Mouse (Mus musculus): Measurements from ENCODE around the gene Il17ra. TPM values are rescaled to one million over a fixed set of nuclear protein-coding genes. Genes with fewer than 3 reads are reported as not detected.

Il17ra gene
- total RNA-seq, 4 experiments from 2014 or later, result 0.75 to 2.6 (median 1.3) TPM

- no peak for DNase-seq (ENCODE audit: low spot score in 2 of 2)
Measured at GRCm38 (mm10) chr6:120470666-120471065, 7.6 kb downstream of the Il17ra start.

- DNase-seq (ENCODE audit: low spot score in 2 of 2), result no peak
Measured at GRCm38 (mm10) chr6:120471991-120472441, 9.0 kb downstream of the Il17ra start.

- DNase-seq (ENCODE audit: low spot score in 2 of 2), result no peak
Measured at GRCm38 (mm10) chr6:120472455-120473140, 9.6 kb downstream of the Il17ra start.

GRCm38 (mm10) chr6:120473427-120473826 lies 10.4 kb downstream of the Il17ra start:
- peak in 1 of 2 experiments; percentile 8 for DNase-seq (ENCODE audit: low spot score in 2 of 2)

GRCm38 (mm10) chr6:120475288-120475687 lies 12.2 kb downstream of the Il17ra start:
- no peak for DNase-seq (ENCODE audit: low spot score in 2 of 2)

- DNase-seq (ENCODE audit: low spot score in 2 of 2), result no peak
Measured at GRCm38 (mm10) chr6:120479302-120479701, 16.3 kb downstream of the Il17ra start.

- DNase-seq (ENCODE audit: low spot score in 2 of 2), result no peak
Measured at GRCm38 (mm10) chr6:120480361-120480760, 17.3 kb downstream of the Il17ra start.

- no peak for DNase-seq (ENCODE audit: low spot score in 2 of 2)
Measured at GRCm38 (mm10) chr6:120481538-120481937, 18.5 kb downstream of the Il17ra start.

GRCm38 (mm10) chr6:120482021-120482420 lies 19.0 kb downstream of the Il17ra start:
- DNase-seq (ENCODE audit: low spot score in 2 of 2), result no peak

- DNase-seq (ENCODE audit: low spot score in 2 of 2), result no peak
Measured at GRCm38 (mm10) chr6:120482756-120483155, 19.7 kb downstream of the Il17ra start.

GRCm38 (mm10) chr6:120483211-120483626 lies 20.2 kb downstream of the Il17ra start:
- peak in 1 of 2 experiments; percentile 12 for DNase-seq (ENCODE audit: low spot score in 2 of 2)

- DNase-seq (ENCODE audit: low spot score in 2 of 2), result no peak
Measured at GRCm38 (mm10) chr6:120485038-120485437, 22.0 kb downstream of the Il17ra start.

GRCm38 (mm10) chr6:120486051-120486510 lies 23.0 kb downstream of the Il17ra start:
- no peak for DNase-seq (ENCODE audit: low spot score in 2 of 2)

- no peak for DNase-seq (ENCODE audit: low spot score in 2 of 2)
Measured at GRCm38 (mm10) chr6:120488647-120489046, 25.6 kb downstream of the Il17ra start.

GRCm38 (mm10) chr6:120489461-120489860 lies 26.4 kb downstream of the Il17ra start:
- DNase-seq (ENCODE audit: low spot score in 2 of 2), result no peak

GRCm38 (mm10) chr6:120491064-120491463 lies 28.0 kb downstream of the Il17ra start:
- no peak for DNase-seq (ENCODE audit: low spot score in 2 of 2)

- DNase-seq (ENCODE audit: low spot score in 2 of 2), result no peak
Measured at GRCm38 (mm10) chr6:120491862-120492498, 28.9 kb downstream of the Il17ra start.

GRCm38 (mm10) chr6:120492499-120493373 lies 29.7 kb downstream of the Il17ra start:
- no peak for DNase-seq (ENCODE audit: low spot score in 2 of 2)

- no peak for DNase-seq (ENCODE audit: low spot score in 2 of 2)
Measured at GRCm38 (mm10) chr6:120493374-120494181, 30.5 kb downstream of the Il17ra start, which contains the start of gene Tmem121b. Gene Tmem121b, minus strand, starts transcription at chr6:120493807.

- no peak for DNase-seq (ENCODE audit: low spot score in 2 of 2)
Measured at GRCm38 (mm10) chr6:120496544-120496943, 33.5 kb downstream of the Il17ra start.

GRCm38 (mm10) chr6:120504051-120504450 lies 41.0 kb downstream of the Il17ra start:
- no peak for DNase-seq (ENCODE audit: low spot score in 2 of 2)

Data from gastrocnemius, adult 8-10 months (tissue).